Mouse (Mus musculus) thymus, adult 2 months (tissue): ENCODE data around the gene Pcare.

ENCODE experiments used
- CTCF ChIP-seq: fragments of 200-500 bp; IDR thresholded peaks from 2 replicates; pipeline ENCODE4 v1.5.1; 2012; ENCODE audit warnings: mild to moderate bottlenecking, control low read depth, low read length, moderate library complexity, borderline replicate concordance; ENCODE audit not compliant: control insufficient read depth, poor library complexity, insufficient read depth; ENCODE audit errors: extremely low read depth
- POLR2A ChIP-seq: fragments of 200-500 bp; IDR thresholded peaks from 2 replicates; pipeline ENCODE4 v1.6.1; 2012; ENCODE audit warnings: mild to moderate bottlenecking, low read length, control low read depth, moderate library complexity; ENCODE audit not compliant: control insufficient read depth, poor library complexity, insufficient read depth; ENCODE audit errors: extremely low read depth

DNA sequence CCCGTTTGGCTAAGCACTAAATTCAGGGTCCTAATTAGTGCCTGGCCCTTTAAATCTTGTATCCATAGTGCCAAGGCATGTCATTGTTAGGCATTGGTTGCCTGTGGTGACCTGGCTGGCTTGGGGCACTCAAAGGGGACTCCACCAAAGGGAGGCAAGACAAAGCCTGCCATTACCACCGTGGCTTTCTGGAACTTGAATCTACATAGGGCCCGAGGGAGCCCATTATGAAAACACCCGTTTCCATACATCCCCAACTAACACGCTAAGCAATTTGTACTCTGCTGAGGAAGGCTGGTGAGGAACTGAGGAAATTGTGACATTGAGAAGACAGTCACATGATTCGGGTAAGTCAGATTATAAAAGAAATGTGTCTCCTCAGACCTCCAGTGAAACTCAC lies 16.9 kb upstream of the Pcare start:
- TF ChIP-seq CTCF (no peak), POLR2A (no peak)
